Mouse (Mus musculus) liver, postnatal 0 days (tissue): ENCODE measurements at regions not wholly inside any gene's neighbourhood (a gene's known extent, or its start where the extent isn't known, plus 50 kb on each side); places are given as distances from the start of the nearest gene placed in this dataset.

ENCODE experiments used
- CTCF ChIP-seq: sonication (generic); IDR thresholded peaks from 2 replicates; pipeline ENCODE4 v1.5.1; 2016; ENCODE audit warnings: antibody characterized with exemption, low read depth
- EP300 ChIP-seq: IDR thresholded peaks from 2 replicates; pipeline ENCODE4 v1.6.1; 2016; ENCODE audit warnings: antibody characterized with exemption, low read depth, mild to moderate bottlenecking

DNA sequence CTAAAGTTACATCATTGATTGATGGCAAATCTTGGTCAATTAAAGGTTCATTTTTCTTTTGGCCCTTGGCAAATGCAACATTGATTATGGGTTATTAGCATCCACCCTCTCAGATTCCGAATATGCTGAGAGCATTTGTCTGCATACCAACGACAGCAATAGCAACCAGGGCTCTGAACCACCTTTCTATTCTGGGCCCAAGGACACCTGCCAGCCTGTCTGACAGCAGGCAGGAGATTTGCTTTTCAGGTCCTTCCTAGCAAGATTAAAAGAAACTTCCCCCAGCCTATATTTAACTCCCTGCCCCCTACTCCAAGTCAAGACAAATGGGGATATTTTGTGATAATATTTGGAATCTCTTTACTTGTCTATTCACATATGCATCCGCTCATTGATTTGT lies 358.8 kb downstream of the Fut8 start:
- no peak for TF ChIP-seq CTCF
- no peak for TF ChIP-seq EP300
